In the genomic region with DNA sequence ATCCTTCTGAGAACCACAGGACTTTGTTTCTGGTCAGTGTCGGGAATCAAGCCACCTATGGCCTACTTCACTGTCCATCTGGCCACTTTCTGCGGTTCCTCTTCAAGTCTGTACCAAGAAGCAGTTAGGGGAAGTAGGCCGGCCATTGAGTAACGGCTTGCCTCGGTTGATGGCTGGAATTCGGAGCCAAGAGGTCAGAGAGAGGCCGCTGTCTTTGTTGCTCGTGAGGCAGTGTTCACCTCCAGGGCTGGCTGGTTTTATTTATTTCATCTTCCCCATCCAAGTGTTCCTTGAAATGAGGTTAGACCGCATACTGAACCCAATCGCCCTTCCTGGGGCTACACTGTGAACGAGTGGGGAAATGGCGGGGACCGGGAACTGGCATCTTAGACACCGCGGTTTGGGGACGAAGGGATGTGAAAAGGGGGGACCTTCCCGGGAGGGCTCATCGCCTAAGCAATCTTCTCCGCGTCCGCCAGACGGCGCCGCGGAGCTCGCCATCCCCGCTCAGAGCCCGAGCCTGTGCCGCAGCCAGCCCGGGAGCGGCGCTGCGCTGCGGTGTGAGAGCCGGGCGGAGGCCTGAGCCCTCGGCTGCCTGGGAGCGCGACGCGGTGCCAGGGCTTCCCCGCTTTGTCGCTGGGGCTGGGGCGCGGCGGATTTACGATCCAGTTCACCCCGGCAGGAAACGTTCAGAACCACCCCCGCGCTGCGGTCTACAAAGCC, we compare ENCODE assay signal across 8 mouse cellular contexts. TPM values are rescaled to one million over a fixed set of nuclear protein-coding genes. Genes with fewer than 3 reads are reported as not detected.
DNase-seq lines count a peak whose midpoint lies in the region; ATAC-seq and TF ChIP-seq lines count a peak whose summit lies in the region.

A gene (plus strand): TSS at position 595 of the 723 bp plus-strand sequence.

- peak within 1 kb of the TSS; percentile 67 for H3K4me3 ChIP-seq in ES-Bruce4 (ENCODE audit: low read depth, low read length)
- peak within 1 kb of the TSS; percentile 68 for H3K4me3 ChIP-seq in forebrain, embryonic 10.5 days
- H3K4me3 ChIP-seq in neural tube, embryonic 13.5 days = peak within 1 kb of the TSS; percentile 83

- intact Hi-C loops in heart, postnatal 10 days (cut with DNase I) = loop anchor here (5.0 kb wide), 1 partner anchor 42 kb away; a partner anchor contains a TSS

- TF ChIP-seq CTCF in ES-Bruce4 (IDR thresholded peaks at IDR 0.05; ENCODE audit: low read depth, low read length) = peak; percentile 86

- peaks cover 8% of the 10 kb centered on the region for H3K4me1 ChIP-seq in ES-Bruce4 (ENCODE audit: control insufficient read depth, insufficient read depth, low read length)
- H3K4me1 ChIP-seq in forebrain, embryonic 10.5 days = peaks cover 36% of the 10 kb centered on the region
- peaks cover 36% of the 10 kb centered on the region for H3K4me1 ChIP-seq in neural tube, embryonic 13.5 days (replicated peaks)

- H3K9me3 ChIP-seq in ES-Bruce4 (replicated peaks; ENCODE audit: control insufficient read depth, insufficient read depth, low read length, poor library complexity, severe bottlenecking) = no peaks in the 10 kb centered on the region
- H3K9me3 ChIP-seq in forebrain, embryonic 10.5 days = no peaks in the 10 kb centered on the region
- no peaks in the 10 kb centered on the region for H3K9me3 ChIP-seq in neural tube, embryonic 13.5 days

- H3K27me3 ChIP-seq in ES-Bruce4 (ENCODE audit: control insufficient read depth, insufficient read depth, low read length, poor library complexity, severe bottlenecking) = no peaks in the 10 kb centered on the region
- peaks cover 69% of the 10 kb centered on the region for H3K27me3 ChIP-seq in forebrain, embryonic 10.5 days (ENCODE audit: poor library complexity, severe bottlenecking)
- peaks cover 46% of the 10 kb centered on the region for H3K27me3 ChIP-seq in neural tube, embryonic 13.5 days

- 2% methylated on average over 52 of the region's 52 CpGs for WGBS in forebrain, embryonic 10.5 days
- WGBS in large intestine, adult 2 months = 3% methylated on average over 52 of the region's 52 CpGs
- 2% methylated on average over 51 of the region's 52 CpGs for WGBS in neural tube, embryonic 13.5 days

- H3K36me3 ChIP-seq in ES-Bruce4 (ENCODE audit: control insufficient read depth, insufficient read depth, low read length, poor library complexity, severe bottlenecking) = no peaks in the 10 kb centered on the region
- no peaks in the 10 kb centered on the region for H3K36me3 ChIP-seq in forebrain, embryonic 10.5 days (replicated peaks)
- H3K36me3 ChIP-seq in neural tube, embryonic 13.5 days = peaks cover 15% of the 10 kb centered on the region

- peak; percentile 90 for ATAC-seq in neural tube, embryonic 13.5 days (ENCODE audit: low read depth)

- DNase-seq in c-Kit-positive CD71-negative TER-119-negative erythroid progenitor cells, embryonic 14.5 days (ENCODE audit: low read depth) = peak; percentile 70
- DNase-seq in forebrain, embryonic 10.5 days (ENCODE audit: extremely low spot score, low spot score) = peak; percentile 80
- peak; percentile 76 to 79 for DNase-seq in heart, postnatal 10 days
- no peak for DNase-seq in large intestine, adult 2 months (ENCODE audit: low read depth, low spot score)
- peak; percentile 74 to 77 for DNase-seq in lung, adult 18-20 months
- DNase-seq in testis, postnatal 10 days (ENCODE audit: low spot score) = peak; percentile 79

- no peak within 1 kb of the TSS for H3K27ac ChIP-seq in ES-Bruce4 (ENCODE audit: insufficient read depth, low read length)
- peak within 1 kb of the TSS; percentile 82 for H3K27ac ChIP-seq in forebrain, embryonic 10.5 days
- peak within 1 kb of the TSS; percentile 91 for H3K27ac ChIP-seq in neural tube, embryonic 13.5 days (replicated peaks)

- TF ChIP-seq POLR2A in ES-Bruce4 (IDR thresholded peaks at IDR 0.05; ENCODE audit: insufficient read depth, low read length) = no peak

- H3K9ac ChIP-seq in ES-Bruce4 (ENCODE audit: low read depth, poor library complexity, severe bottlenecking) = peak within 1 kb of the TSS; percentile 79
- peak within 1 kb of the TSS; percentile 98 for H3K9ac ChIP-seq in neural tube, embryonic 13.5 days

- H3K4me2 ChIP-seq in neural tube, embryonic 13.5 days = peak within 1 kb of the TSS; percentile 95

- no peak for TF ChIP-seq EP300 in ES-Bruce4 (IDR thresholded peaks at IDR 0.05; ENCODE audit: insufficient read depth, low read depth, low read length)

RNA-seq across cellular contexts. Expression of the gene that starts here (rescaled TPM):
- polyA plus RNA-seq in ES-Bruce4 (2011; ENCODE audit: insufficient read depth, insufficient read length, low read depth, missing spikeins) = 7.7 and 9.5 TPM in 2 replicates
- polyA plus RNA-seq in forebrain, embryonic 10.5 days (2016; fragmentation: Nextera tagmentation; extraction: Ambion mirVana) = 4.0 and 5.0 TPM in 2 replicates
- 1 to 10 TPM; 3.6 to 3.8 TPM for total RNA-seq in heart, postnatal 10 days (2021)
- polyA plus RNA-seq in large intestine, adult 2 months (2012; rRNA removed) = 247 and 361 TPM in 2 replicates
- polyA plus RNA-seq in neural tube, embryonic 13.5 days (2015; fragmentation: Nextera tagmentation; extraction: Ambion mirVana) = 45.0 and 45.1 TPM in 2 replicates
